Mouse (Mus musculus): Measurements from ENCODE around the gene Med11.
"Not testable (repeated sequence)": the region's sequence is repeated elsewhere in the genome, so short reads cannot be mapped to it uniquely, and the experiment has no call there.

Gene Med11

GRCm38 (mm10) chr11:70451797-70452498 lies at the start of gene Med11:
Gene Med11 (plus strand): TSS chr11:70451919.
- peak; percentile 89 to 91 for DNase-seq (ENCODE audit: low read depth in 1 of 2, low spot score in 2 of 2)

GRCm38 (mm10) chr11:70403598-70403997 lies 48.1 kb upstream of the Med11 start:
- no peak for DNase-seq (ENCODE audit: low read depth in 1 of 2, low spot score in 2 of 2)

- DNase-seq (ENCODE audit: low read depth in 1 of 2, low spot score in 2 of 2), result peak; percentile 61 to 77
Measured at GRCm38 (mm10) chr11:70409594-70410296, 42.0 kb upstream of the Med11 start, which contains the start of gene Pelp1. Gene Pelp1 (minus strand): TSS chr11:70410031.

- DNase-seq (ENCODE audit: low read depth in 1 of 2, low spot score in 2 of 2), result no peak
Measured at GRCm38 (mm10) chr11:70410297-70410643, 41.4 kb upstream of the Med11 start.

- DNase-seq (ENCODE audit: low read depth in 1 of 2, low spot score in 2 of 2), result no peak
Measured at GRCm38 (mm10) chr11:70412591-70412990, 39.1 kb upstream of the Med11 start.

- peak in 1 of 2 experiments; percentile 67 for DNase-seq (ENCODE audit: low read depth in 1 of 2, low spot score in 2 of 2)
Measured at GRCm38 (mm10) chr11:70413961-70414360, 37.8 kb upstream of the Med11 start.

GRCm38 (mm10) chr11:70418199-70418598 lies 33.5 kb upstream of the Med11 start:
- DNase-seq (ENCODE audit: low read depth in 1 of 2, low spot score in 2 of 2), result no peak

GRCm38 (mm10) chr11:70419486-70419885 lies 32.2 kb upstream of the Med11 start:
- no peak for DNase-seq (ENCODE audit: low read depth in 1 of 2, low spot score in 2 of 2)

- not testable (repeated sequence) for DNase-seq (ENCODE audit: low read depth in 1 of 2, low spot score in 2 of 2)
Measured at GRCm38 (mm10) chr11:70426598-70426997, 25.1 kb upstream of the Med11 start.

GRCm38 (mm10) chr11:70431574-70431973 lies 20.1 kb upstream of the Med11 start:
- DNase-seq (ENCODE audit: low read depth in 1 of 2, low spot score in 2 of 2), result no peak

GRCm38 (mm10) chr11:70432048-70432894 lies 19.4 kb upstream of the Med11 start, which contains the start of gene Arrb2:
Gene Arrb2 (plus strand): TSS chr11:70432635.
- DNase-seq (ENCODE audit: low read depth in 1 of 2, low spot score in 2 of 2), result peak; percentile 93 to 96

- peak in 1 of 2 experiments; percentile 30 for DNase-seq (ENCODE audit: low read depth in 1 of 2, low spot score in 2 of 2)
Measured at GRCm38 (mm10) chr11:70432895-70433568, 18.7 kb upstream of the Med11 start.

GRCm38 (mm10) chr11:70433569-70433943 lies 18.2 kb upstream of the Med11 start:
- peak in 1 of 2 experiments; percentile 22 for DNase-seq (ENCODE audit: low read depth in 1 of 2, low spot score in 2 of 2)

- DNase-seq (ENCODE audit: low read depth in 1 of 2, low spot score in 2 of 2), result no peak
Measured at GRCm38 (mm10) chr11:70433951-70434350, 17.8 kb upstream of the Med11 start.

- DNase-seq (ENCODE audit: low read depth in 1 of 2, low spot score in 2 of 2), result no peak
Measured at GRCm38 (mm10) chr11:70435476-70435875, 16.2 kb upstream of the Med11 start.

GRCm38 (mm10) chr11:70437426-70437825 lies 14.3 kb upstream of the Med11 start:
- DNase-seq (ENCODE audit: low read depth in 1 of 2, low spot score in 2 of 2), result no peak

- no peak for DNase-seq (ENCODE audit: low read depth in 1 of 2, low spot score in 2 of 2)
Measured at GRCm38 (mm10) chr11:70438728-70439374, 12.9 kb upstream of the Med11 start.

- DNase-seq (ENCODE audit: low read depth in 1 of 2, low spot score in 2 of 2), result no peak
Measured at GRCm38 (mm10) chr11:70440637-70441036, 11.1 kb upstream of the Med11 start.

GRCm38 (mm10) chr11:70441882-70442281 lies 9.8 kb upstream of the Med11 start:
- DNase-seq (ENCODE audit: low read depth in 1 of 2, low spot score in 2 of 2), result no peak

- no peak for DNase-seq (ENCODE audit: low read depth in 1 of 2, low spot score in 2 of 2)
Measured at GRCm38 (mm10) chr11:70443964-70444363, 7.8 kb upstream of the Med11 start.
